Mouse (Mus musculus) C2C12 (cell line): ENCODE results near the gene Slc26a11.

ENCODE experiments used
- CTCF ChIP-seq: IDR thresholded peaks from one replicate; pipeline ENCODE4 v1.5.1; 2011; ENCODE audit not compliant: control insufficient read depth, insufficient read depth, insufficient read length
- FOSL1 ChIP-seq: IDR thresholded peaks from one replicate; pipeline ENCODE4 v1.8.0; 2011; ENCODE audit warnings: mild to moderate bottlenecking, low read length; ENCODE audit not compliant: poor library complexity, insufficient read depth, severe bottlenecking
- MAX ChIP-seq: IDR thresholded peaks from one replicate; pipeline ENCODE4 v1.6.1; 2011; ENCODE audit warnings: mild to moderate bottlenecking, control low read depth
- MYOD1 ChIP-seq: IDR thresholded peaks from one replicate; pipeline ENCODE4 v1.6.1; 2011; ENCODE audit warnings: low read depth; ENCODE audit not compliant: control insufficient read depth, insufficient read length
- USF1 ChIP-seq: IDR thresholded peaks from one replicate; pipeline ENCODE4 v1.6.1; 2011; ENCODE audit warnings: low read depth, mild to moderate bottlenecking, control low read depth, moderate library complexity

DNA sequence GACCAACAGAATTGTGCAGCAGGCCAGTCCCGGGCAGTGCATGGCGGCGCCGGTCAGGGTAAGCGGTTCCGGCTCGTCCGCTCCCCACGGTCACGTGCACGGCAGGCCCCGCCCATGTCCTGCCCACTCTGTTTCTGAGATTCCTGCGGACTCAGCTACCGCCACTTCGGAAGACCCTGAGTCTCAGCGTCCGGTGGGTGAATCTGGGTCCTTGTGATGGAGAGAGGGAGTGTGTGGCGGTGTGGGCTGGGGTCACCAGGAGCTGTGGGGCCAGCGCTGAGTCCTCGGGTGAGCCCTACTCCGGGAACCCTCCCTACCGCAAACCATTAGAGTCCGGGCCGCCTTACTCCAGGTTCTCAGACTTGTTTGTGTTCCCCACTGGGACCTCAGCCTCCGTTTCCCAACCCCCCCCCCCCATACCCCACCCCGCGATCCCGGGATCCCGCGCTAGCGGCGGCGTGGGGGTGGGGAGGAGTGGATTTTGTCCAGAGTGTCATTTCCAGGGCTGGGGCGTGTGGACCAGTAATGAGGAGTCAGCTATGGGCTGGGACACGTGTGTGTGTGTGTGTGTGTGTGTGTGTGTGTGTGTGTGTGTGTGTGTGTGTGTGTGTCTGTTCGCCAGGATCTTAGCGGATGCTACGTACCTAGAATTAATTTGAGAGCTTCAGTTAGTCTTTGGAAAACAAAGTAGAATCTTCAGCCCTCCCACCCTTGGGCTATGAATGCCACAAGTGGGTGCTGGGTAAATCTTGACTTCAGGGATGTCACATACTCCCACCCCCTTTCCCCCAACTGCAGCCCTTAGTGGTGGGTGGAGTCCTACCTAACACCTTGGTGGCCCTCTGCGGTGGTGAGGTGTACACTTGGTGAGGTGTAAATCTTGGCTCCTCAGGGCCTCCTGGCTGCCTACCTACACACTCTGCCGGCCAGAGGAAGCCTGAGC, at the start of gene Slc26a11, which contains the start of gene Sgsh:
- no peak for TF ChIP-seq CTCF
- TF ChIP-seq MYOD1, result no peak
- TF ChIP-seq USF1, result peak; percentile 86
- no peak for TF ChIP-seq FOSL1
- TF ChIP-seq MAX, result no peak
